Mouse (Mus musculus): ENCODE results near the gene Wwp2.
"Not testable (repeated sequence)": the region's sequence is repeated elsewhere in the genome, so short reads cannot be mapped to it uniquely, and the experiment has no call there.

Gene Wwp2

GRCm38 (mm10) chr8:107476786-107477185, 40.6 kb downstream of the Wwp2 start:
- not testable (repeated sequence) for DNase-seq

GRCm38 (mm10) chr8:107478728-107479127, 42.6 kb downstream of the Wwp2 start:
- no peak for DNase-seq

GRCm38 (mm10) chr8:107480436-107480835, 44.3 kb downstream of the Wwp2 start:
- DNase-seq = no peak

DNA sequence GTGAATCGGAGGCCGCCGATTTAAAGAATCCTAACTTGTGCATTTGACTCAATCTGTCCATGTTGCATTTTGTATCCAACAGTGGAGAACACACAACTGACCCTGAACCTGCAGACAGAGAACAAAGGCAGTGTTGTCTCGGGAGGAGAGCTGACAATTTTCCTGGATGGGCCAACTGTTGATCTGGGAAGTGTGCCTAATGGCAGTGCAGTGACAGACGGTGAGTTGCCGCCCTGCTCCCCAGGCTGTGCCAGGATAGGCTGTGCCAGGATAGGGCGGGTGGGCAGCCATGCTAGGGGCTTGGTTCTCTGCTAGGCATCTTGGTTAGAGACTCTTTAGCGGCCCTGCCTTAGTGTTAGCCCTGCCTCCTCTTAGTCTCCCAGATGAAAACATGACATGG, 47.1 kb downstream of the Wwp2 start:
- DNase-seq = no peak

GRCm38 (mm10) chr8:107484956-107485355, 48.8 kb downstream of the Wwp2 start:
- no peak for DNase-seq

DNA sequence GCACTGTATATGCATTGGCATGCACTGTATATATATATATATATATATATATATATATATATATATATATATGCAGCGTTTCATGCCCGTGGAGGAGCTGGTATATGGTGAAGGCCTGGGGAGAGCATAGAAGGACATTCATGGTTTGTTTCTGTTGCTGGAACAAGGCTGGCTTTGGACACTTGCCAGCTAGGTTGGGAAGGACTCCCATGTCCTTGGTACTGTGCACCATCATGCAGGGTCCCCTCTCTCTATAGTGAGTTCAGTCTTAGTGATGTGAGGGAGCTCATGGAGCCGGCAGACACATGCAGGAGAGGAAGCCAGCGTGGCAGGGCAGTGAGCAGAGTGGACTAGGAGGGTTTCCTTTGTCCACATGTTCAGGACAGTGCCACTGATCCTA, 52.4 kb downstream of the Wwp2 start:
- no peak for DNase-seq

GRCm38 (mm10) chr8:107489086-107489485, 52.9 kb downstream of the Wwp2 start:
- no peak for DNase-seq

DNA sequence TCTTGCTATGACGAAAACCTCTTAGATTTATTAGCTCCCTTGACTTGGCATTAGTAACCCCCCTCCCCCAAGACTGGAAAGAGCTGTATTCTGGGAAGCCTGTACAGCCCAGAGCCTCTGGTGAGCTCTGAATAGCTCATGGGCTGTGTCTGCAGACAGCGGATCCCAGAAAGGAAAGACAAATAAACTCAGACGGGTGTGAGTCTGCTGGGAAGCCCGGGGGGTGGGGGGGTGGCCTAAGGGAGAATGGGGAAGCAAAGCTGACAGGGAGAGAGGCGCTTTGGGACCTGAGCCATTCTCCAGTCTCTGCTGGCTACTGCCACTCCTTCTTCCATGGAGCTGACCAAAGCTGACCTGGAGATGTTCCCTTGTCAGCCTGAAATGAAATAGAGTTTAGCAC, 53.8 kb downstream of the Wwp2 start:
- DNase-seq = no peak

- DNase-seq = no peak
These were observed 54.5 kb downstream of the Wwp2 start for GRCm38 (mm10) chr8:107490649-107491048.

GRCm38 (mm10) chr8:107491212-107491611, 55.0 kb downstream of the Wwp2 start:
- no peak for DNase-seq

DNA sequence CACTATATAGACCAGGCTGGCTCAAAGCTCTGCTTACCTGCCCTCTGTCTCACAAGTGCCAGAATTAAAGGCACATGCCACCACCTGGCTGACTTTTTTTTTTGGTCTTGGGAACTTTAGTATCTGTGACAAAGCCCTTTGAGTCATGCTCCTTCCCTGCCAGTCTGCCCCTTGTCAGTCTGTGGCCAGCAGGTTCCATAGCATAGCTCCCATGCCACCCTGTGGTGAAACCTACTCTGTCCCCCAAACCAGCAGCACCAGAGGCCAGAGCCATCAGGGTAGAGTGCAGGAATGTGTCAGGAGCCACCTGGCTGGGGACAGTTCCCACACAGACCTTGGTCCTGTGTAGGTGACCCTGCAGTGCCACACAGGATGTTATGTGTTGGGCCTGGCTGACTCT, 55.7 kb downstream of the Wwp2 start:
- no peak for DNase-seq

GRCm38 (mm10) chr8:107492802-107493201, 56.6 kb downstream of the Wwp2 start:
- no peak for DNase-seq

DNA sequence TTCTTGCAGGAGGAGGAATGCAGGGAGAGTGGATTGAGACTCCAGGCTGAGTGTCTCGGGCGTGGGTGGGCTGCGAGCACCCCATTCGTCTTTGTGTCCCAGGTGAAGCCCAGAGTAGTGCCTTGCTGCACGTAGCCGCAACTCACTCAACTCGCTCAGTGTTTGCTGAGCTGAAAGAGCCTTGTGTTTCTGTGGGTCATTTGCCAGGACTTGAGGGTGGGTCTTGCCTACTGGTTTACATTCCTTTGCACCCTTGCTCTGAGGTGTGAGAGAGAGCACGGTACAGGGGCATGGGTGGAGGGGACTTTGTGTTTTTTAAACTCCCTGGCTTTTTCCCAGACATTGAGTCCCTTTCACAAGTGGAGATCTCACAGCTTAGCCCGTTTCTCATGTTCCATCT, 59.3 kb downstream of the Wwp2 start:
- no peak for DNase-seq

DNA sequence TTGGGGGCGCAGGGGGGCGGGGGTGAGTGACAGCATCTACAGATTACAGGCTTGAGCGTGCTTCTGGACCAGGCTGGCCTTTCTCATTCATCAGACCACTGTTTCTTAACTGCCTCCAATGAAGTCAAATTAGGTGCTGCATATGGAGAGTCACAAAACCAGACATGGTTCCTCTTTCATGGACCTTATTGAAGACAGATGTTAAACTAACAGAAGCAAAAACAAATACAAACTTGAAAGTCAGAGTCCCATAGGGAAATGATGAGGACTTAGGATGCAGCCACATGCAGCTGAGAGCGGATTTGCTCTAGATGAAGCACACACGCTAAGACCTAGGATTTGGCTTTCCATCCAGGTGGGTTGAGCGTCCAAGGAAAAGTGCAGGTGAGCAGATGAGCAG, 61.5 kb downstream of the Wwp2 start:
- DNase-seq = no peak

- no peak for DNase-seq
These were observed 62.2 kb downstream of the Wwp2 start for GRCm38 (mm10) chr8:107498390-107498789.

DNA sequence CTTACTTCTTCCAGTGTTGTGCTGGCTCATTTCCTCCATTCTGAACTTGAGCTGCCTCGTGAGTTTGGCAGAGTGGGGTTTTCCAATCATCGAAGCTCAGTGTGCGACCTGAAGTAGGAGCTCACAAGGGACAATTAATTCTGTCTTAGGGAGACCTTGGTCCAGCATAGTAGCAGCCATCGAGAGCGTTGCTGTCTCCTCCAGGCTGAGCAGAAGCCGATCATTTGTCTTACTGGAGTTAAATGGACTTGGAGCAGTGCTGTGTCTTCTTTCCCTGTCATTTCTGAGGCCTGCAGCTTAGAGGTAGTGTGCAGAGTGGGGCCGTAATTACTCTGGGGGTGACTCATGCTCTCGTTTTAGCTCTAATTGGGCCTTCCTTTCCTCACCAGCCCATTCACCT, 62.6 kb downstream of the Wwp2 start:
- no peak for DNase-seq

- DNase-seq = no peak
These were observed 63.4 kb downstream of the Wwp2 start for GRCm38 (mm10) chr8:107499519-107499918.

GRCm38 (mm10) chr8:107502407-107502806, 66.2 kb downstream of the Wwp2 start:
- DNase-seq = no peak

DNA sequence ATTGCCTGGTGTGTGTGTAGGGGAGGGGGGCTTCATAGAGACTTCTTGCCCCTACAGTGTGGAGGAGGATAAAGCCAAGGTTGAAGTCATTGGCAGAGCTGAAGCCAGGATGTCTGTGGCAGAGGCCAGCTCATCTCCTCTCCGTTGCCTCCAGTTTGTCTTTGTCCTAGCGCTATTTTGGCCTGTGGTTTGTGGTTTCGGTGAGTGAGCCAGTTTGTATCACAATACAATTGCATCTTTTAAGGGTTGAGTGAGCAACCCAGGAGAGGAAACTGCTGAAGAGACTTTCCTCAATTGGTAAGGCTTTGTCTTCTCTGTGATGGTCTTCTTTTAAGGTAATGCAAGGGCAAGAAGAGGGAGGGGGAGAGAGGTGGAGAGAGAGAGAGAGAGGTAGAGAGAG, 66.8 kb downstream of the Wwp2 start:
- peak; percentile 31 for DNase-seq

DNA sequence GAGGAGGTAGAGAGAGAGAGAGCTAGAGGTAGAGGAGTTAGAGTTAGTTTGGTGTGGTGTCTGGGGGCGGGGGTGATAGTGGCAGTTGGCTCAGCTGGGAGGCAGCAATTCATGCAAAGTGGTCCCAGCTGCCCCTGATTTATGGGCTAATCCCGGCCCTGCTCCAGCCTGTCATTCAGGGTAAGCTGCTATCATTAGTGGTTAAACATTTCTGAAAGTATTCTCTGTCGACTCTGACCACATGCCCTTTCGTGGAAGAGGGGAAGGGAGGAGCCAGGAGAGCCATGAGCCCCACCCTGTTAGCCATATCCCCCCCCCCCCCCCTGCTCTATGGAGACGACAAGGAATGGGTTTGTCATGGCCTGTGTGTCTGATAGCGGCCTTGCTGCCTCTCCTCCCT, 67.2 kb downstream of the Wwp2 start:
- peak; percentile 44 for DNase-seq

- no peak for DNase-seq
These were observed 68.2 kb downstream of the Wwp2 start for GRCm38 (mm10) chr8:107504239-107504985.

DNA sequence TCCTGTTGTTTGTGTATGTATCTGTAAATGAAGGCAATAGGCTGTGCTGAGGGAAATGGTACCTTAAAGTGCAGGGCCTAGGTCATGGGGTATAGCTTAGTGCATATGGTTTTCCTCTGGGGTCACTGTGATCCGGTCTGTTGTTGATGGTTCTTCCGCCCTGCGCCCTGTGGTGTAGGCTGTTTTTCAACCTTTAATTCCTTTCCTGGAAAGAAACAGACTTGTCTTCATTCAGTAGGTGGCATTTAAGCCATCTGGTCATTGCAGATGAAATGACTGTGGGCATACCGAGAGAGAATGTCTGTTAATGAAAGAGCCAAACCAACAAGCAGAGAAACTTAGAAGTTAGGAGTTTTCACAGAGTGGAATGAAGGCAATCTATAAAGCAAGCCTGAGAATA, 69.1 kb downstream of the Wwp2 start:
- DNase-seq = no peak

GRCm38 (mm10) chr8:107507019-107507418, 70.9 kb downstream of the Wwp2 start:
- DNase-seq = no peak

DNA sequence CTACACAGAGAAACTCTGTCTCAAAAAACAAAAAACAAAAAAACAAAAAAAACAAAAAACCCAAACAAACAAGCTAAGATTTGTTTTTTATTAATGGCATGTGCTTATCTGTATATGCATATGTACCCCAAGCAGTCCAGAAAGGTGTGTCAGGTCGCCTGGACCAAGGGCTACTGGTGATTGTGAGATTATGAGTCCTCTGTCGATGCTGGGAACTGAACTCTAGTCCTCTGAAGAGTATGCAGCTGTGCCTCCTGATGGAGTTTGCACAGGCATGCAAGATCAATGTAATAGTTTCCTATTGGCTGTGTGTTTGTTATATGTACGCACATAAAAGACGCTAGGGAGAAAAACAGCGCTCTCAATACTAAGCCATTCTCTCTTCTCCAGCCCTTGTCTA, 74.0 kb downstream of the Wwp2 start:
- no peak for DNase-seq

- DNase-seq = no peak
These were observed 74.6 kb downstream of the Wwp2 start for GRCm38 (mm10) chr8:107510766-107511165.

All from liver (tissue).